Mouse (Mus musculus) neutrophil, adult 5-6 weeks (primary cell): ENCODE measurements at regions not wholly inside any gene's neighbourhood (a gene's known extent, or its start where the extent isn't known, plus 50 kb on each side); places are given as distances from the start of the nearest gene placed in this dataset.

Experiments
- ATAC-seq: fragments of 151-379, 151-347 bp; 2 replicates; pipeline ENCODE4 v1.8.0; 2017; ENCODE audit warnings: mild to moderate bottlenecking, moderate TSS enrichment; ENCODE audit not compliant: insufficient number of reproducible peaks, poor library complexity, low FRiP score, severe bottlenecking; ENCODE audit errors: extremely low read depth

DNA sequence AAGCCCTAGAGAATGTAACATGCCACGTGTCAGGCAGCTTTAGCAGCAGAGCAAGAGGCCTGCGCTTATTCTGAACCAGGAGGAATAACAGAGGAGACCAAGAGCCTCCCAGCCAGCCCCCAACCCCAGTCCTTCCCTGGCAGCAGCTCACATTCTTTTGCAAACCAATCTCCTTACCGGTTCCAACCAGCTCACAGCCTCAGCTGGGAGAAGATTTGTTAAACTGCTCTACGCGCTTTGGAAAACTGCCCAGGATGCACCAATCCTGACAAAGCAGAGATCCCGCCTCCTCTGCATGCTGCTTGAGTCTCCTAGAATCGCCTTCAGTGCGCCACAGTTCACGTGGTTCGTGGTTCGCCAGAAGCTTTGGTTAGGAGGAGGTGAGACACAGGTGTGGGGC is 51.8 kb downstream of the Gm9376 start:
- ATAC-seq, result no peak

DNA sequence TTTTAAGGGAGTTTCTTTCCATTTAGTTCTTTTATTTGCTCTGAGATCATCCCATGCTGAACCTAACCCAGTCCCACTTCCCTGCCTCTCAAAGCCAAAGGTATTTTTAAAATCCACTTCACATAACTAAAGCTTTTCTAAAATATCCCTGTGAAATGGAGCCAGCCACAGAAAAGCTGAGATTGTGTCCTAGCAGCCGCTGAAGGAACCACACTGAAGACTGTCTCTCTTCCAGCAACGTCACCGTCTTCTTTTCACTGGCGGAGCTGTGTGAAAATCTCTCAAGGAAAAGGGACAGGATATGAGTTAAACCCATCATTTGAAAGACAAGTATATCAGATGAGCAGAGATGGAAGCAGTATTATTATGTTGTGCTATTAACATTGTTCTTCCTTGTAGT is 53.3 kb downstream of the Gm9376 start:
- ATAC-seq, result no peak

DNA sequence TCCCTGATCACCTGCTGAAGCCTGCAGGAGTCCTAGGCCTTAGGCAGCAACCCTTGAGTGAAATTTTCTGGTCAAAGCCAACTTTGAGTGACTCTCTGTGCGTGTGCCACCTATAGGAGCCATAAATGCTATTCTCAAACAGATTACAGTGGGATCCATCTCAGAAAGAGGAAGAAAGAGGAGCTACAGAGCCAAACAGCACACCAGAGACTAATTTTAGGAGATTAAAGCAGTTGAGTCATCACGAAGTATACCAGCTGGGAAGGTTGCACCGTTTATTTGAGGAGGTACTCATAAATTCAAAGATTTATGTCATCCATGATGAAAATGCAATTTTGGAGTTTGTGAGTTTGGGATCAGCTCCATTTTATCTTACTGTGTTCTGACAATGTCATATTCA is 54.3 kb downstream of the Gm9376 start:
- no peak for ATAC-seq

DNA sequence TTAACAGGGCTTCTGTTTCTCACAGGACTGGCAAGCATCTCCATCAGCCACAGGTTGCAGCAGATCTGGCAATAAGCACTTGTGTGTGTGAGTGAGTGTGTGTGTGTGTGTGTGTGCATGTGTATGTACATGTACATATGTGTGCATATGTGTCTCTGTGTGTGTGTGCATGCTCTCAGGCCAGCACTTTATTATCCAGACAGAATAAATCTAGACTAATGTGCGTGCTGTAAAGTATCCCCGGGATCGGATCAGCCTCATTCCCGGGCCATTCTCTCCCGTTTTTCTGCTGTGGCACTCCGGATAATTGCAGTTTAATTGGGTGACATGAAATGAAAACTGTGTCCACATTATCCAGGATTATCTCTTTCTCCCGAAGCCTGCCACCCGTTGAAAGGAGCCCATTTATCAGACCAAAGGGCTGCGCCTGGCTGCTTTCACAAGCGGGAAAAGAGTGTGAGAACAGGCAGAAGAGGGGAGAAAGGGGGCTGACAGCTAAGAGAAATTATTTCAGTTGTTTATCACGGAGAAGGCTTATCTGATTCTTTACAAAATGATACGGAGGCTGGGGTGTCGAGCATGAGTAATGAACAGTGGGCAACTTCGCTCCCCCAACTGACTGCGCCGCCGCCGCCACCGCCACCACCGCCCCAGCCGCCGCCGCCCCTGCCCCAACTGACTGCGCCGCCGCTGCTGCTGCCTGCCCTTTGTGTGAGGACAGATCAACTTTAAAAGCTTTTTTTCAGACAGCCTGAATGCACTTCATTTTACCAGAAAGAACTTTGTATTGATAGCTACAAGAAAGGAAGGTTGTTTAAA is 55.5 kb downstream of the Gm9376 start:
- no peak for ATAC-seq

DNA sequence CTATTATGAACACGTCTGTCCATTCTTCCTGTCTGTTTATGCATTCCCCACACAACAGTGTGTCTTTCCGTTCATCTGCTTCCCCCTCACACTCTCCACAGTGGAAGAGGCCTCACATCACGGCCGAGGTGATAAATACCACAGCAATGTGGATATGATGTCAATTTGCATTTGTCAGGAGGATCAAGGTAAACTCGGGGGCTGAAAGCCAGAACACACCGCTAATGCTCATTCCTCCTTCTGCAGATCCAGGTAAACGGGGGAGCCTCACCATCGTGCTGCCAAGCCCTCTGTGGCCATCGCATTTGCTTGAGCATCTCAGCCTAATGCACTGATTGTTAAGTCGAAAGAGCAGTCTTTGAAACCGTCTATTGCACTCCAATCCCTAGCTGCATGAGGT is 56.1 kb downstream of the Gm9376 start:
- no peak for ATAC-seq

DNA sequence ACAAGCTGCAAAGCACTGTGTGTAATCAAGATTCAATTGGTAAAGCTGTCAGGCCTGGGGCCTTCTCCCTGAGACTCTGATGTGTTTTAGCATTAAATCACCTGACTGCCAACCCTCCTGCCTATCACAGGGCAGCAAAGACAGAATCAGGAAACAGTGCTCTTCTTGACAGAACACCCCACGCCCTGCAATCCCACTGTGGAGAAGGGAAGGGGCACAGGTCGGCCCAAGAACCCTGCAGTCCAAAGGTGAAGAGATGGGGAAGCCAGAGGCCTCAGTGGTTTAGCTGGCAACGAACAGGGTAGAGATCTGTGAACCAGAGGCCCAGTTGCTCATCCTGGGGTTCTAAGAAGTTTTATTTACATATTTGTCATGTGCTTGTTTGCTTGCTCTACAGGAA is 71.3 kb downstream of the Gm9376 start:
- ATAC-seq, result no peak

DNA sequence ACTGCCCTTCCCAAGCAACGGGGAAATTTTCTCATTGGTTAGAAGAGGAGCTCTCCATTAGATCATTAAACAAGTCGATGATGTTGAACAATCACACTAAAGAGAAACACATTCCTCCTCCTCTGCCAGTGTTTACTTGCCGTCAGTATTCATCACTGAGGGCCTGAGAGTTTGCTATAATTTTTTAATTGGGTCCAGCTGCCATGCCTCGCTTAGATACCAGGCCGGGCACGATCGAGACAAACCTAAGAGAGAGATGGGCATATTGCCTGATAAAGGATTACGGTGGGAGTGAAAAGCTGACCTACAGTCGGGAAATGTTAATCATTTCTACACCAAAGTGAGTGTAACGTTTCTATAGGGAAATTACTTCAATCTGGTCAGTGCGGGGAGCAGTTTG is 96.2 kb downstream of the Gm9376 start:
- no peak for ATAC-seq

DNA sequence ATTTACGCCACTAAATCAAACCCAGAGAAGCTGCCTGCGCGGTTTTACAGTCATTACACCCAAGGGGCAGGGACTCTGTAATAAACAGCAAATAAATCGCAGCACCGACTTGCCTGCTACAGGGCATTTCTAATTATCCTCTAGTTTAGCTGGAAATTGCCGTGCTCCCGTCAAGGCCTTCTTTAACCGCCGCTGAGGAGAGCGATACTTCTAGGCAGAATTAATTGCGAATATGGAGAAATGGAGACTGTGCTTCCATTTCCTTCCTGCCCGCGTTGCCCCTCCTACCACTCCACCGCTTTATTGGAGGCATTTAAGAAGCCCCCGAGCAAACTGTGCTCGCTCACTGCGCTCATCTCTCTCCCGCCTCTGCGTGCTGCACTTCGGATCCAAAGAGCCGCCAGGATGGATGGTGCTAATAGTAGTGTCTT is 96.6 kb downstream of the Gm9376 start:
- ATAC-seq, result no peak

DNA sequence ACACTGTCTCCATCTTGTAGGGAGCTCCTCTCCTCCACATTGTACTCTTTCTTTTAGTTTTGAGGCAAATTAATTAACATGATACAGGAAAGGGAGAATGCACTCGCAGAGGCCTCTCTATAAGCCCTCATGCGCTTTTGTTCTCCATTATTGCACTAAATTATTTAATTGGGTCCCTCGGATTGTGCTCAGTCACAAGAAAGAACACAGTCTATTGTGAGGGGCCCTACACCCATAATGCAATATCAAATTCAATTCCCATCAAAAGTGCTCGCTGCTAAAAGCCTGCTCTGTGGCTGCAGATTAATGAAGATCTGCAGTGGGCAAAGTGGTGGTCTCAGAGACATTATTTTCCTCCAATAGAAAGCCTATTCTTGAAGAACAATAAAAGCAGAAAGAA is 99.8 kb downstream of the Gm9376 start:
- no peak for ATAC-seq

DNA sequence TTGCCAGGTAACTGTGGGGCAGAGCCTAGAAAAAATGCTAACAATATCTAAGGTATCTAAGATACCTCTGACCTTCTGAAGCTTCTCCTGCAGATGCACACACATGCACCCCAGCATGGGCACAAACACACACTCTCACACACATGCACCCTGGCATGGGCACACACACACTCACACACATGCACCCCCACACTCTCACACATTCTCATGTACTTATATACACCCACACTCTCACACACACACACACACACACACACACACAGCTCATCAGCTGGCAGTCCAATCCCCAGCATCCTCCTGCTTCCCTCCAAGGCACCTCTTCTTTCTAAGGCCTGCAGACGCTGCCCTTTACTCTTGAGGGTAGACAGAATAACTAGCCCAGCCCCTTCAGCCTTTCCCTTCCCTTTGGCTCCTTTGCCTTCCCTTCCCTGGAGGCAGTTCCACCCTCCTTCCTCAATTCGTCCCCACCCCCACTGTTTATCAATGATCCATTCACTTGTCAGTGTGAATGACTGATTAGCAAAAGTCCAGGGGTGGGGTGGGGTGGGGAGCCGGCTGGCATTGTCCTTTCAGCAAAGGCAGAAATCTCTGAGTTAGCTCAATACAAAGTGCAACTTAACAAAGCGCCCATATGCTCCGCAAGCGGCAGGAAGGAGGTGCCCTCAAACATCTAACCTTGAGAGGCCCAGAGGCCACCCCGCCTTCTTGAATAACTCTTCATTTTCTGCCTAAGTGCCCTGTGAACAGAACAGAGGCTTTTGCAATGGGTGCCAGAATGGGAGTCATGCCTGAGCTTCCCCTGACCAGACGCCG is 102.1 kb downstream of the Gm9376 start:
- no peak for ATAC-seq

DNA sequence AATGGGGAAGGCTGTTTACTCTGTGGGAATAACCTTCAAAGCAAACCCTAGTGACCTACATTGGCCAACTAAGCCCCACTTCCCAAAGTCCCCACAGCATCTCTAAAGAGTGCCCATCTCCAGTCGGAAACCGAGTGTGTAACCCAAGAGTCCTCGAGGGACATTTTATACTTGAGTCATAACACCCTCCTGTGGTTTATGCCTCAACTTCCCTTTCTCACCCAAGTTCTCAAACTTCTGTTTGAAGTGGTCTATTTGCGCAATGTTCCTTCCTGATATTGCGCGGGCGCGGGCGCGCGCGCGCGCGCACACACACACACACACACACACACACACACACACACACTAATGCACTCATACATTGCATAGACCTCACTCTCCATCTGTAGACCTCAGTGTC is 104.6 kb downstream of the Gm9376 start:
- ATAC-seq, result peak; percentile 76

DNA sequence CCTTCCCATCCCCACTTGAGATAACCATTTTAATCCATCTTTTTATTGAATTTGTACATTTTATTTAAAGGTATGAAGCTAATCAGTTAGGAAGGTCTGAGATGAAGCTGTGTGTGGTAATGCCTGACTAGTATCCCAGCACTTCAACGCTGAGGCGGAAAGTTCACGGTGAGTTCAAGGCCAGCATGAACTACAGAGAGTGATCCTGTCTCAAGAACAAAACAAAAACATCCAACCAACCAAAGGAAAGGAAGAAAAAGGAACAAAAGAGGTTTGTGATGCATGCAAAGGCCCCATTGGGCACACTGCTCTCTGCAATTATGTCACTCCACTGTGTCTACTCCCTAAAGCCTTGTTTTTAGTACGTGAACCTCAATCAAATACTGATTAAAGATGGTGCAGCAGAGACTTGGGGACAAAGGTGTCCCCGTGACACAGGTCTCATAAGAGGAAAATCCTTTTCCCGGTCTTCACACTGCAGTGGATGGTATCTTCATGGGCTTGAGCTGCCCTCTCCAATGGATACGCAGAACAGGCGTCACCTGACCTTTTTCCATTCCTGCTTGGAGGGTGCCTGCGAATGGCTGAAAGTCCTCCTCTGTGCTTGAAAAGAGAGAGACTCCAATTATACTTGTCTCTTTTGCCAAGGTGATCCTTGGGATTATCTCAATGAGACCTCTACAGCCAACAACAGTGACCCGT is 108.2 kb downstream of the Gm9376 start:
- ATAC-seq, result no peak

DNA sequence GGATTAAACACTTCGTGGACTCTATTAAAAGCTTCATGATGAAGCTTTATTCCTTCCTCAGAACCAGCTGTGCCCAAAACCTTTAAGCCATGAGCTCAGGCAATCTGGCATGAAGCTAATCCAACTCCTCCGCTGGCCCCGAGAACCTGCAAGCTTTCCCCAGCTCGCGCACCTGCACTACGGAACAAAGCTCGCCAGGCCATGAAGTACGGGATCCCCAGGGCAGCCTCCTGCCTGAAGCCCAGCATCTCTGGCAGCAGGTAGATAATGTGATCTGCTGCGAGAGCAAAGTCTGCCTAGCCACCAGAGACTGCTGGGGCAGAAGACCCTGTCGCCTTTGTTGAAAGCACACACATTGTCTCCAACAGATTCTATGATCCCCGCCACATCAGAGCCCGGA is 108.9 kb downstream of the Gm9376 start:
- no peak for ATAC-seq

DNA sequence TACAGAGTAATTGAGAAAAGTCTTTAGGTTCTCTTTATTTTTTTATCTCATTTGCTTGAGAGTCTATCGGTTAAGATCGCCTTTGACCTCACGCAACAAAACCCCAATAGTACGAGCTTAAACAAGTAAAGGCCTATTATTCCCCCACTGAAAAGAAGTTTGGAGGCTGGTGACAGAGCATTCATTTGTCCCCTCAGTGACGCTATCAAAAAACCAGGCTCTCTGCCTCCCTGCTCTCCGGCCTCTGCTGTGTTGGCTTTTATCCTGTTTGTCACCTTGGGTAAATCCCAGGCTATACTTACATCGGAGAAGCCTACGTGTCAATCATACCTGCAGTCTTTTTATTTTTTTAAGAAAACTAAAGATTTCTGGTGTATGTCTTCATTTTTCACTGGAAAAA is 112.9 kb downstream of the Gm9376 start:
- ATAC-seq, result no peak

DNA sequence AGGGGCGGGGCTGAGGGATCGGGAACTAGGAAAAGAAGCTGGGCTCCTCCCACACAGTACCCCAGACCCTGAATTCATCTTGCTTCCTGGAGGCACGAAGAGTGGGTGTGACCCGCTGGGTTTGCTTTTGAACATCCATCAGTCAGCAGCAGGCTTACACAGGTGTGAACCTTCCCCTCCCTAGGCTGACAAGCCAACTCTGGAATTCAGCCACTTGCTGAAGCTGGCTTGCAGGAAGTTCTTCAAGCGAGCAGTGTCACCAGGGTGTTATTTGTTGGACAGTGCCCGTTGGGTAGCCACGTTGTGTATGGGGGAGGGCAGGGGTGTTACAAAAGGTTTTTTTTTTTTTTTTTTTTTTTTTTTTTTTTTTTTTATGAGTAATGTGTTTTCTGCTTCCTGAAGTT is 118.8 kb downstream of the Gm9376 start:
- no peak for ATAC-seq

DNA sequence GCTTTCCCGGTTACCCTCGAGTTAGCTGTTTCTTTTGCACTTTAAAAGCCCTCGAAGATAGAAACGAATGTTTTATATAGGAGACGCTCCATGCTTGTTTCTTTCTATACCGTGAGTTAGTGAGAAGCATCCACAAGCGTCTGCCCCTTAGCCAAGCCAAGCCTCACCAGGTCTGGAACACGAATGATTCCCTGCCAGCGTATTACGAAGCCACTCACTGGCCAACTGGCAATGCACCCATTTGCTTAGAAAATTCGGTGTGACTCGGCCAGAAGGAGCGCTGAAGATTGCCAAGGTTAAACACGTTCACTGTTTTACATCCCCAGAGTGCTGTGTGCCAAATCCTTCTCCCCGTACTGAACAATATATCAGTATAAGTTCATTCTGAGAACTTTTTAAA is 121.3 kb downstream of the Gm9376 start:
- no peak for ATAC-seq

DNA sequence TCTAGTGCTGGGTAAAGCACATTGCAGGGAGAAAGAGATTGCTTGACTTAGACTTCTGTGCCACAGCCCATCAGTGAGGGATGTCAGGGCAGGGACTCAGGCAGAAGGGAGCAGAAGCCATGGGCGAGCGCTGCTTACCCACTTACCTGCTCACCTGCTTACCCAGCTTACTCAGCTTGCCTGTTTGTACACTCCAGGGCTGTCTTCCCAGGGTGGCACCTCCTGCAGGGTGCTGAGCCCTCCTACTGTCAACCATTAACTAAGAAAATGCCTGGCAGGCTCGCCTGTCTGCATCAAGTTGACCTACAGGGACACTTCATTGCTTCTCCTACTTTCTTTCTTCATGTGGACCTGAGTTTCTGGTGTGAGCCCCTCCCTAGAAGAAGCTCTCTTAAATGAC is 124.0 kb downstream of the Gm9376 start:
- no peak for ATAC-seq

DNA sequence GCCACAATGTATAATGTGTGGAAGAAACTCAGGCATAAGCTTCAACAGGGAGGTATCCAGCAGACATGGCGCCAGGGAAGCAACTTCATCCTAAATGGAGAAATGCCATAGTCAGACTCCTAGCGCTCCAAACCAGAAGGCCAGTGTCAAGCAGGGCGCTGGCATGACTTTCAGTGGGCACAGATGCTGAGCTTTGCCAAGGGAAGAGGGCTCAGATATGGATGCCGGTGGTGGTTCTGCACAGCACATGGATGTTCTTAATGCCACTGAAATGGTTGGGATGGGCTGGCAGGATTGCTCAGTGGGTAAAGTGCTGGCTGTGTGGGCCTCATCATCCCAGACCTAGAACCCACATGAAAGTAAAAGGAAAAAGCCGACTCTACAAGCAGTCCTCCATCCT is 124.8 kb downstream of the Gm9376 start:
- no peak for ATAC-seq

DNA sequence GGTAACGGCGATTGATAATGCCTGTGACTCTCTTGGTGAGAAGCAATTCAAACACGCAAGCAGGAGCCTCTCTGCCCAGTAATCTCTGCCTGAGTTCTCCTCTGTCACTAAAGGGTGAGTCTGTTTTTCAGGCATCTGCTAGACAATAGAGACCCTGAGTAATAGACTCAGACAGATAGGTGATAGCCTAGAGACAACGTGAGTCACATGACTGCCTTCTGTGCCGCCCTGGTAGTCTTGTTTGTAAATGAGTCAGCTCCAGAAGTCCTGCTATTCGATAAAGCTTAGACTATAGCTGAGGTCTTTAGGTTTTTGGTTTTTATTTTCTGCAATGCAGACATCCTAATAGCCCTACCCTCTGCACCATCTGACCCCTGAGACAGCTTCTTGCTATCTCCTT is 126.9 kb downstream of the Gm9376 start:
- ATAC-seq, result no peak

DNA sequence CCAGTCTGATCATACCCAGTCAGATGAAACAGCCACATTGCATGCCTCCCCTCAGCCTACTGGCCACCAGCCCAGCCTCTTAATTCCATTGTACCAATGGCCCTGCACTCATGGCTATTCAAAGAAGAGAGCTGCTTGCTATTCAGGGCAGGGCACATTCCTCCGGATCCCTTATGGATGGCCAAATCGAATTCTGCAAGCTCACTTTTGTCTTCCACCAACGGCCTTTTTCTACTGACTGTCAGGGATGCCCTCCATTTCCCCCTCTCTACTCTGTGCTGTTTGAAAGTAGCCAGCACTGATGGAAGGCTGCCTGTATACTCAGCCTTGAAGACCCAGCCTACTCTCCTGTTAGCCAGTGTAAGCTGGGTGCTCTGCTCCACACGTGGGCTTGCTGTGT is 147.5 kb downstream of the Gm9376 start:
- ATAC-seq, result no peak
